Mouse (Mus musculus) stomach, embryonic 14.5 days (tissue): Measurements from ENCODE around the gene Spin1. TPM values are rescaled to one million over a fixed set of nuclear protein-coding genes. Genes with fewer than 3 reads are reported as not detected.
A peak's percentile ranks its signal among the peaks of the same experiment; 100 is the strongest.

ENCODE experiments used
- ATAC-seq: fragments of 200-750 bp; cut with Nextera tagmentation; 2 replicates; pipeline ENCODE4 v1.8.0; 2017; ENCODE audit warnings: low read depth, moderate TSS enrichment; ENCODE audit not compliant: insufficient number of reproducible peaks, insufficient read depth, low FRiP score
- H3K27ac ChIP-seq: fragments of 300-500 bp; sonication (generic); 2 replicates; pipeline ENCODE4 v1.5.1; 2014; ENCODE audit warnings: mild to moderate bottlenecking, low read length, moderate library complexity, mixed read lengths
- H3K27me3 ChIP-seq: fragments of 300-500 bp; sonication (generic); 2 replicates; pipeline ENCODE4 v1.6.1; 2014; ENCODE audit warnings: low read length, control low read depth, mixed read lengths; ENCODE audit not compliant: control insufficient read depth, insufficient read depth
- H3K36me3 ChIP-seq: fragments of 300-500 bp; sonication (generic); 2 replicates; pipeline ENCODE4 v1.6.1; 2014; ENCODE audit warnings: mild to moderate bottlenecking, control low read depth, low read length, moderate library complexity, mixed read lengths; ENCODE audit not compliant: control insufficient read depth, insufficient read depth
- H3K4me1 ChIP-seq: fragments of 300-500 bp; sonication (generic); 2 replicates; pipeline ENCODE4 v1.6.1; 2014; ENCODE audit warnings: low read length, control low read depth, mixed read lengths; ENCODE audit not compliant: control insufficient read depth, insufficient read depth
- H3K4me2 ChIP-seq: fragments of 300-500 bp; sonication (generic); replicated peaks from 2 replicates; pipeline ENCODE4 v1.6.1; 2014; ENCODE audit warnings: low read depth, low read length, control low read depth
- H3K4me3 ChIP-seq: fragments of 300-500 bp; sonication (generic); 2 replicates; pipeline ENCODE4 v1.5.1; 2014; ENCODE audit warnings: low read depth, low read length, control low read depth
- H3K9ac ChIP-seq: fragments of 300-500 bp; sonication (generic); replicated peaks from 2 replicates; pipeline ENCODE4 v1.6.1; 2014; ENCODE audit warnings: low read depth, mild to moderate bottlenecking, control low read depth, low read length, moderate library complexity, mixed read lengths
- H3K9me3 ChIP-seq: fragments of 300-500 bp; sonication (generic); 2 replicates; pipeline ENCODE4 v1.6.1; 2016; ENCODE audit warnings: low read depth, low read length, control low read depth; ENCODE audit not compliant: control insufficient read depth
- WGBS: fragments of 180-500 bp; shearing (Covaris S2); extraction: QIAGEN DNeasy Blood & Tissue Kit; methylation state at CpG from one replicate; pipeline ENCODE4 v1.1.7; 2014; 5-methylcytosine and 5-hydroxymethylcytosine counted together
- polyA plus RNA-seq: library from polyadenylated mRNA; unstranded; fragments of >200 nt; fragmentation: Nextera tagmentation; extraction: Ambion mirVana; gene quantifications from 2 replicates; pipeline ENCODE4 v1.2.1, GENCODE M21; 2014

Gene Spin1
- polyA plus RNA-seq, 1 experiment from 2014 or later = 95.5 TPM

DNA sequence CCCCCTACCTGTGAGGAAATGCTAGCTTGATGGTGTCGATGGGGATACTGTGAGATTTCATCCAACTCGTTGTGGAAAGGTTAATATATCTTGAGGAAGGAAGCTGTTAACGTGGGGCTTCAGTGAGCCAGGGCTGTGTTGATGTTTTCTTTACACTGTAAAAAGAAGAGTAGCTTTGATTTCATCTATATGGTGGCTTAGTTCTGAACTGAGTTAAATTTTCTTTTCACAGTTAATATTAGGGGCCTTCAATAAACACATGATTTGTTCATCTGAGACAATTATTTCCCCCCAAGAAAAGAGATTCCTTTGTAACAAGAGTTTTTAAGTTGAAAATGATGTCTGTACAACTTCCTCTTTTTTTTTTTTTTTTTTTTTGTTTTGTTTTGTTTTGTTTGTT lies 56.6 kb downstream of the Spin1 start:
- no peaks in the 10 kb centered on the region for H3K9me3 ChIP-seq
- H3K27me3 ChIP-seq = no peaks in the 10 kb centered on the region
- no peak overlapping the region for H3K9ac ChIP-seq
- H3K36me3 ChIP-seq = peaks cover 13% of the 10 kb centered on the region; the same call in 1 of the 2 replicates
- no peak for ATAC-seq
- WGBS = 81% methylated on average over 3 of the region's 3 CpGs
- no peaks in the 10 kb centered on the region for H3K4me1 ChIP-seq
- H3K4me2 ChIP-seq = no peak overlapping the region
- no peak overlapping the region for H3K4me3 ChIP-seq
- no peak overlapping the region for H3K27ac ChIP-seq

DNA sequence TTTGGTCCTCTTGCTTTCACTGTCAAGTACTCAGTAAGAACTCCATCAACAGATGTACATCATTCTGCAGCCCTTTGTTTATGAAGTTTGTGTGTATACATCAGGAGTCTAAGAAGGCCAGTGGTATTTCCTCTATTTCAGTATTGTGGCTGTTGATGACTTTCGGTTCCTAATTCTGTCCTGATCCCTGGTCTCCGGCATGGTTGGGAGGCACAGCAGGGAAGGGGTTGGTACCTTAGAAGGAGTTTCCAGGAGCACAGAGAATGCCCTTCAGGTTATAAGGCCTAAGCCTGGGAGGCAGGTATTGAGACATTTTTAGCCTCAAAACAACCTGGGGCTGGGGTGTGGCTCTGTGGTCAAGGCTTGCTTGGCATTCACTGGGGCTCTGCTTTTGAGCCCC lies 61.0 kb downstream of the Spin1 start:
- Histone ChIP-seq H3K4me1 (no peaks in the 10 kb centered on the region), H3K27ac (no peak overlapping the region), H3K36me3 (no peaks in the 10 kb centered on the region; the same call in 1 of the 2 replicates), H3K4me2 (no peak overlapping the region), H3K4me3 (no peak overlapping the region), H3K9ac (no peak overlapping the region), H3K9me3 (no peaks in the 10 kb centered on the region; the same call in 1 of the 2 replicates), H3K27me3 (no peaks in the 10 kb centered on the region)
- 73% methylated on average over 2 of the region's 2 CpGs for WGBS
- no peak for ATAC-seq

DNA sequence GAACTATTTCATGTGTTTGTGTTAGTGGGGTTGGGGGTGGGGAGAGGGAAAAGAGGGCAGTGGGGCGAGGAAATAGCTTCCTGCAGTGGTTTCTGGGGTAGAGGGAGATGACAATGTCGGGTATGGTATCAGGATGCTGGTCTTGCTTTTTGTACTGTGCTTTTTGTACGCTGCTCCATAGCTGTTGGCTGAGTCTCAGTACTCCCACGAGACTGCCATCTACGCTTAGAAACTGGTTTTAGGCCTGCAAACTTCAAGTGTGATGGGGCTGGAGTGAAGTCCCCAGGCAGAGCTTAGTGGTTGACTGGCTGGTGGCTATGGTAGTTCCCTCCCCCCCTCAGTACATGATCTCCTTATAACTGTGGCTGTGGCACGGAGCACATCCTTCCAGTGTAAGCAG lies 61.6 kb downstream of the Spin1 start:
- Histone ChIP-seq H3K4me3 (no peak overlapping the region), H3K4me2 (no peak overlapping the region), H3K4me1 (no peaks in the 10 kb centered on the region), H3K9me3 (no peaks in the 10 kb centered on the region; the same call in 1 of the 2 replicates), H3K27me3 (no peaks in the 10 kb centered on the region), H3K27ac (no peak overlapping the region), H3K36me3 (no peaks in the 10 kb centered on the region; the same call in 1 of the 2 replicates), H3K9ac (no peak overlapping the region)
- WGBS = 91% methylated on average over 6 of the region's 6 CpGs
- no peak for ATAC-seq

DNA sequence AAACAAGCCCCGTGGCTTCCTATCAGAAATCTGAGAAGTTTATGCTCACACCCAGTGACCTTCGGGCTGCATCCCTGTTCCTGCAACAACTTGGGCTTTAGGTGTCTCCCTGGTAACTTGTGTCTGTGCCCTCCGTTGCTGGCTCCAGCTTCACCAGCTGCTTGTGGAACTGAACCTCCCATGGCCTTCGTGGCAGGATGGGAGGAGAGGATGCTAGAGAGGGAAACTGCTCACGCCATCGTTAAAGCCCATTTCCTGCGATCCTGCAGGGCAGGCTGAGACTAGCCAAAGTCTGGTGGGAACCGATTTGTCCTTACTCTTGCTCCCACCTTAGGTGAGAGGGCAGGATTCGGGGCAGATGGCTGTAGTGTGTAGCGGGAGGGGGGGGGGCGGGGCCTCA lies 66.0 kb downstream of the Spin1 start:
- 54% methylated on average over 11 of the region's 11 CpGs for WGBS
- Histone ChIP-seq H3K4me3 (no peak overlapping the region), H3K36me3 (no peaks in the 10 kb centered on the region), H3K4me2 (no peak overlapping the region), H3K27me3 (no peaks in the 10 kb centered on the region), H3K4me1 (no peaks in the 10 kb centered on the region), H3K9me3 (no peaks in the 10 kb centered on the region; the same call in 1 of the 2 replicates), H3K9ac (no peak overlapping the region), H3K27ac (no peak overlapping the region)
- no peak for ATAC-seq

DNA sequence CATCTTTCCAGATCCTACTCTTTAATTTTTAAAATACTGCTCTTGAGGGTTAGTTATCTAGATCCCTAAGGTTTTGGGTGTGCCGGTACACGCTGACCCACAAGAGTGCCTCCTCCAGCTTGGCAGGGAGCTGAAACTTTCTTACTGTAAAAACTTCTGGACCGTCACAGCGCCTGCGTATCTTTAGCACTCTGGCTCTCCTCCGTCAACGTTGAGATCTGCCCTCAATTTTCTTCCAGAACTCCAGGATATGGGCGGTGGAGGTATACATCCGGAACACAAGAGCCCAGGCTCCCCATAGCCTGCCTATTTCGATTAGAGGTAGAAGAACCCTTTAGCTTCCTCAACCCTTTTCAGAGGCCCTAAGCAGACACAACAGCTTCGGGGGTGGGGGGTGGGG lies 69.5 kb downstream of the Spin1 start:
- H3K9ac ChIP-seq = no peak overlapping the region
- no peaks in the 10 kb centered on the region for H3K27me3 ChIP-seq
- 0 out of 2 replicates have a peak, but pooled peaks have one; percentile 1 for ATAC-seq
- H3K9me3 ChIP-seq = no peaks in the 10 kb centered on the region
- H3K4me2 ChIP-seq = peak overlapping the region; percentile 99
- peak overlapping the region; percentile 51 for H3K4me3 ChIP-seq
- no peaks in the 10 kb centered on the region for H3K36me3 ChIP-seq
- H3K4me1 ChIP-seq = no peaks in the 10 kb centered on the region
- WGBS = 24% methylated on average over 11 of the region's 11 CpGs
- no peak overlapping the region for H3K27ac ChIP-seq

DNA sequence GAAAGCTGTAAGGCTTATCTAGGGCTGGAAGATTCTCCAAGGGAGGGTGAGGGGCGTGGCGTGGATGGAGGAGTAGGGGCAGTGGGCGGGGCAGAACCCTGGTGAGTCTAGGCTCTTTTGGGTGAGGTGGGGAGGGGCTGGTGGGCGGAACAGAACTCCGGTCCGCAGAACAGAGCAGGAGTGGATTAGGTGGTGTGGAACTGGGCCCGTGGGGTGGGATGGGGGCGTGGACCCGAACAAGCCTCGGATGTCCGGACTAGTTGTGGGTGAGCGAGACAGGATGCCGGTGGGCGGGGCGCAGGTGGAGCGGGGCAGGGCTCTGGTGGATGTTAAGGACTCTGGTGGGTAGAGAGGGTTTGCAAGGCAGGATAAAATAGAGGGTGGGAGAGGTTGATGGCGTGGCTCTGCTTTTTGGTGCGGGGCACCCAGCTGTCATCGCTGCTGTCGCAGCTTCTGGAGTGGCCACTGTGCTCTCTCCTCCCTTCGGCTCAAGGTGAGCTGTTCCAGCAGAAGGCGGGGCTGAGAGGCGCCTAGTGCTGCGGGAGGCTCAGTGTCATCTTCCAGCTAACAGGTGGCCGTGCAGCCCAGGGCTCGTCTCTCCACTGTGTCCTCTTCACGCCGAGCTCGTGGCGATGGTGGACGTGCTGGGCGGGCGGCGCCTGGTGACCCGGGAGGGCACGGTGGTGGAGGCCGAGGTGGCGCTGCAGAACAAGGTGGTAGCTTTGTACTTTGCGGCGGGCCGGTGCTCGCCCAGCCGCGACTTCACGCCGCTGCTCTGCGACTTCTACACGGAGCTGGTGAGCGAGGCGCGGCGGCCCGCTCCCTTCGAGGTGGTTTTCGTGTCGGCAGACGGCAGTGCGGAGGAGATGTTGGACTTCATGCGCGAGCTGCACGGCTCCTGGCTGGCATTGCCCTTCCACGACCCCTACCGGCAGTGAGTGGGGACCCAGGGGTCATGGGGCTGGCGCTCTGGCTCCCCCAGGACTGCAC lies 70.3 kb downstream of the Spin1 start, which contains the start of gene Nxnl2:
Gene Nxnl2 (plus strand): TSS at position 332 of the 990 bp plus-strand sequence.
- 0 out of 2 replicates have a peak within 1 kb of the TSS, but pooled peaks have one; percentile 11 for H3K9ac ChIP-seq
- WGBS = under 1% methylated on average over 64 of the region's 64 CpGs
- peak within 1 kb of the TSS; percentile 51 for H3K4me3 ChIP-seq
- no peak within 1 kb of the TSS for H3K27ac ChIP-seq
- ATAC-seq = peak; percentile 78
- H3K36me3 ChIP-seq = no peaks in the 10 kb centered on the region
- H3K4me1 ChIP-seq = no peaks in the 10 kb centered on the region
- no peaks in the 10 kb centered on the region for H3K9me3 ChIP-seq
- H3K4me2 ChIP-seq = peak within 1 kb of the TSS; percentile 99
- H3K27me3 ChIP-seq = no peaks in the 10 kb centered on the region

DNA sequence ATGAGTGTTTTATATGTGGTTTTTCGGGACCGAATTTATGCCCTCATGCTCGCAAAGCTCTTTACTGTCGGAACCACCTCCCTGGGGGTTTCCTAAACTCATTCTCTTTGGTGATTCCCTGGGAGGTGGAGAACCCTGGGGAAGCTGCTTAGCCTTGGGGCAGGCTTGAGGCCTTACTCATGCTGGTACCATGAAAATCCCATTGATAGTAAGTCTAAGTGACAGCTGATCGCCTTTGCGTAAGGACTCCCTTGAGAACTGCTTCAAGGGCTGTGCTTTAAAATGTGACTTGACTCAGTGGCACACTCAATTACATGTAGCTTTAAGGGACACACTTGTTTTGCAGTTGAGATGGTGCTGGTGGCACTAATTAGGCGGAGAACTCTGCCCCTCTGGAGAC lies 71.9 kb downstream of the Spin1 start:
- Histone ChIP-seq H3K36me3 (no peaks in the 10 kb centered on the region), H3K4me1 (no peaks in the 10 kb centered on the region), H3K9me3 (no peaks in the 10 kb centered on the region), H3K27ac (no peak overlapping the region), H3K9ac (no peak overlapping the region), H3K27me3 (no peaks in the 10 kb centered on the region), H3K4me2 (no peak overlapping the region), H3K4me3 (no peak overlapping the region)
- no peak for ATAC-seq
- WGBS = 93% methylated on average over 7 of the region's 7 CpGs

DNA sequence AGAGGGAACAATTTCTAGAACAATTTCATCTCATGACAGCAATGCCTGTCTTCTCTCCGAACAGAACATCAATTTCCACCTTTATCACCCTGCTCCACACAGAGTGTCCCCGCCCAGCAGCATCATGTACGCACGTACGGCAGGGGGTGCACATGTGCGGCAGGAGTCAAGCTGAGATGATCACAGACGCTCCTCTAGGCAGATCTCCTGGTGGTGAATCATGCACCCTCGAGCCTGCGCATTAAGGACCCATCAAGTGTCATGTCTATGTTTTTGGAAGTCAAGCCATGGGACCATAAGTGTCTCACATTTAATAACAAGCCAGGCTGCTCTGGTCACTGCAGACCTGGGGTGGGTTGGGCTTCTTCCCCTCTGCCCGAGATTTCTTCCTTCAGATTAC lies 78.3 kb downstream of the Spin1 start:
- WGBS = 78% methylated on average over 10 of the region's 10 CpGs
- Histone ChIP-seq H3K27me3 (no peaks in the 10 kb centered on the region), H3K9ac (no peak overlapping the region), H3K27ac (no peak overlapping the region), H3K4me3 (no peak overlapping the region), H3K36me3 (no peaks in the 10 kb centered on the region), H3K9me3 (no peaks in the 10 kb centered on the region), H3K4me2 (no peak overlapping the region), H3K4me1 (no peaks in the 10 kb centered on the region)
- no peak for ATAC-seq
